Mouse (Mus musculus) midbrain, embryonic 11.5 days (tissue): Measurements from ENCODE around the gene Chd1. TPM values are rescaled to one million over a fixed set of nuclear protein-coding genes. Genes with fewer than 3 reads are reported as not detected.

Source experiments
- ATAC-seq: fragments of 200-750 bp; cut with Nextera tagmentation; 2 replicates; pipeline ENCODE4 v1.8.0; 2017; ENCODE audit warnings: moderate TSS enrichment, moderate library complexity; ENCODE audit not compliant: low FRiP score
- DNase-seq: peaks from one replicate; pipeline ENCODE4 v3.0.0; 2015; ENCODE audit warnings: low spot score; ENCODE audit errors: missing footprints
- H3K27ac ChIP-seq: fragments of 300-500 bp; sonication (generic); 2 replicates; pipeline ENCODE4 v1.5.1; 2014; ENCODE audit warnings: low read depth, low read length
- H3K27me3 ChIP-seq: fragments of 300-500 bp; sonication (generic); 2 replicates; pipeline ENCODE4 v1.6.1; 2014; ENCODE audit warnings: mild to moderate bottlenecking, low read length, moderate library complexity, mixed read lengths; ENCODE audit not compliant: control insufficient read depth, insufficient read depth
- H3K36me3 ChIP-seq: fragments of 300-500 bp; sonication (generic); 2 replicates; pipeline ENCODE4 v1.6.1; 2014; ENCODE audit warnings: mild to moderate bottlenecking, low read length, moderate library complexity, mixed read lengths; ENCODE audit not compliant: control insufficient read depth, insufficient read depth
- H3K4me1 ChIP-seq: fragments of 300-500 bp; sonication (generic); 2 replicates; pipeline ENCODE4 v1.6.1; 2014; ENCODE audit warnings: low read length; ENCODE audit not compliant: control insufficient read depth, insufficient read depth
- H3K4me2 ChIP-seq: fragments of 300-500 bp; sonication (generic); 2 replicates; pipeline ENCODE4 v1.6.1; 2014; ENCODE audit warnings: mild to moderate bottlenecking, moderate library complexity
- H3K4me3 ChIP-seq: fragments of 300-500 bp; sonication (generic); 2 replicates; pipeline ENCODE4 v1.5.1; 2014; ENCODE audit warnings: low read depth, low read length
- H3K9ac ChIP-seq: fragments of 300-500 bp; sonication (generic); 2 replicates; pipeline ENCODE4 v1.6.1; 2014; ENCODE audit warnings: low read length
- H3K9me3 ChIP-seq: fragments of 300-500 bp; sonication (generic); 2 replicates; pipeline ENCODE4 v1.6.1; 2016; ENCODE audit warnings: low read length; ENCODE audit not compliant: control insufficient read depth
- WGBS: fragments of 180-500 bp; shearing (Covaris S2); extraction: QIAGEN DNeasy Blood & Tissue Kit; methylation state at CpG from one replicate; pipeline ENCODE4 v1.1.7; 2014; 5-methylcytosine and 5-hydroxymethylcytosine counted together
- polyA plus RNA-seq: library from polyadenylated mRNA; unstranded; fragments of >200 nt; fragmentation: Nextera tagmentation; extraction: Ambion mirVana; gene quantifications from 2 replicates; pipeline ENCODE4 v1.2.1, GENCODE M21; 2014

Gene Chd1
- polyA plus RNA-seq, result 46.9 TPM in 2 replicates

GRCm38 (mm10) chr17:15704475-15705300 lies at the start of gene Chd1:
TSS of gene Chd1 (plus strand) at chr17:15704967.
- peak within 1 kb of the TSS; percentile 77 for H3K4me2 ChIP-seq
- WGBS, result under 1% methylated on average over 88 of the region's 124 CpGs

DNA sequence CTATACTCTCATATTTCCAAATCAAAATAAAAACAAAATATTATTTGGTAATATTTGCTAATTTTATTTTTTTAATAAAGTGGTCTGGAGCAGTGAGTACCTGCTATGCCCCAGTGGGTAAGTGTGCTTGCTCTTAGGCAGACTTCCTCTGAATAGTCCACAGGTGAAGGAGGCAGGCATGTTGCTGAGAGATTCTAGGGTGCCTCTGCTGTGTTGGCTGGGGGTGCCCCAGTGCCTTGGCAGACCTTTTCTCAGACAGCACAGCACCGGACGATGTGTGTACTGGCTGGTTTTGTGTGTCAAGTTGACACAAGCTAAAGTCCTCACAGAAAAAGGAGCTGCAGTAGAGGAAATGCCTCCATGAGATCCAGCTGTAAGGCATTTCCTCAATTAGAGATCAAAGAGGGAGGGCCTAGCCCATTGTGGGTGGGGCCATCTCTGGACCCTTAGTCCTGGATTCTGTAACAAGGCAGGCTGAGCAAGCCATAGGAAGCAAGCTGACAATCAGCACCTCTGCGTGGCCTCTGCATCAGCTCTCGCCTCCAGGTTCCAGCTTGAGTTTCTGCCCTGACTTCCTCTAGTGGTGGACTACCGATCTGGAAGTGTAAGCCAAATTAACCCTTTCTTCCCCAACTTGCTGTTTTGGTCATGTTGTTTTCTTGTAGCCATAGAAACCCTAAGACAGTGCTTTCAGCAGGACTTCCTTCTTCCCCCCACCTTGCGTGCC lies 47.7 kb upstream of the Chd1 start:
- H3K4me2 ChIP-seq, result no peak overlapping the region
- ATAC-seq, result peak; percentile 55; the same call in 1 of the 2 replicates

More at GRCm38 (mm10) chr17:15704475-15705300, at the start of gene Chd1:
- DNase-seq (peak; percentile 98), ATAC-seq (peak; percentile 95)
- Histone ChIP-seq H3K27ac (peak within 1 kb of the TSS; percentile 92), H3K9me3 (no peaks in the 10 kb centered on the region), H3K27me3 (no peaks in the 10 kb centered on the region), H3K9ac (peak within 1 kb of the TSS; percentile 97), H3K4me1 (peaks cover 9% of the 10 kb centered on the region), H3K4me3 (peak within 1 kb of the TSS; percentile 95), H3K36me3 (peaks cover 6% of the 10 kb centered on the region; the same call in 1 of the 2 replicates)

DNA sequence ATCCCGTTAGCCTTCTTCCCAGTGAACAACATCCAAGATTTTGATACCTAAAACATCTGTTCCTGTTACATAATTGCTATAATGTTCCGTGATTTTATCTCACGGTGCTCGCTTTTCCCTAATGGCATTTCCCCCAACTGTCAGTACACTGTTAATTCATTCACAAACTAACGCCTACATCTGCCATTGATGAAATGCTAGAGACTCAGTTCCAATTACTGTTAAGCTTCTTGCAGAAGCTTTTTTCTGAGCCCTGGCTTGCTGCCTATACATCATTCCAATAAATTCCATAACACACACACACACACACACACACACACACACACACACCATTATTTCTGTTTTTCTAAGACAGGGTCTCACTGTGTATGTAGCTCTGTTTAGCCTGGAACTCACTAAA lies 31.9 kb upstream of the Chd1 start:
- peaks cover 9% of the 10 kb centered on the region; the same call in 1 of the 2 replicates for H3K4me1 ChIP-seq
- ATAC-seq, result no peak
- no peak overlapping the region for H3K4me2 ChIP-seq
- no peak for DNase-seq
- H3K9me3 ChIP-seq, result no peaks in the 10 kb centered on the region
- H3K27ac ChIP-seq, result no peak overlapping the region
- 84% methylated on average over 5 of the region's 5 CpGs for WGBS
- no peaks in the 10 kb centered on the region for H3K27me3 ChIP-seq
- H3K9ac ChIP-seq, result no peak overlapping the region
- H3K4me3 ChIP-seq, result no peak overlapping the region
- no peaks in the 10 kb centered on the region for H3K36me3 ChIP-seq

More for the DNA sequence above, 47.7 kb upstream of the Chd1 start:
- H3K36me3 ChIP-seq, result no peaks in the 10 kb centered on the region
- H3K27ac ChIP-seq, result no peak overlapping the region
- H3K9me3 ChIP-seq, result no peaks in the 10 kb centered on the region
- H3K9ac ChIP-seq, result no peak overlapping the region
- H3K4me3 ChIP-seq, result no peak overlapping the region
- WGBS, result 32% methylated on average over 6 of the region's 6 CpGs
- no peaks in the 10 kb centered on the region for H3K27me3 ChIP-seq
- no peaks in the 10 kb centered on the region for H3K4me1 ChIP-seq
- no peak for DNase-seq

- Histone ChIP-seq H3K36me3 (no peaks in the 10 kb centered on the region), H3K27me3 (no peaks in the 10 kb centered on the region), H3K27ac (peak overlapping the region; percentile 49), H3K4me1 (peaks cover 11% of the 10 kb centered on the region; the same call in 1 of the 2 replicates), H3K4me3 (no peak overlapping the region), H3K9ac (no peak overlapping the region), H3K9me3 (no peaks in the 10 kb centered on the region), H3K4me2 (no peak overlapping the region)
- WGBS, result 6% methylated on average over 6 of the region's 6 CpGs
- DNase-seq, result peak; percentile 90
- ATAC-seq, result peak; percentile 85
Measured at GRCm38 (mm10) chr17:15677970-15678645, 26.7 kb upstream of the Chd1 start.

- 91% methylated on average over 9 of the region's 9 CpGs for WGBS
- Histone ChIP-seq H3K4me2 (no peak overlapping the region), H3K9ac (no peak overlapping the region), H3K4me3 (no peak overlapping the region), H3K27ac (no peak overlapping the region), H3K36me3 (no peaks in the 10 kb centered on the region), H3K4me1 (peaks cover 14% of the 10 kb centered on the region), H3K27me3 (no peaks in the 10 kb centered on the region), H3K9me3 (no peaks in the 10 kb centered on the region)
- ATAC-seq, result no peak
- DNase-seq, result peak; percentile 81
Measured at GRCm38 (mm10) chr17:15679966-15680630, 24.7 kb upstream of the Chd1 start.

DNA sequence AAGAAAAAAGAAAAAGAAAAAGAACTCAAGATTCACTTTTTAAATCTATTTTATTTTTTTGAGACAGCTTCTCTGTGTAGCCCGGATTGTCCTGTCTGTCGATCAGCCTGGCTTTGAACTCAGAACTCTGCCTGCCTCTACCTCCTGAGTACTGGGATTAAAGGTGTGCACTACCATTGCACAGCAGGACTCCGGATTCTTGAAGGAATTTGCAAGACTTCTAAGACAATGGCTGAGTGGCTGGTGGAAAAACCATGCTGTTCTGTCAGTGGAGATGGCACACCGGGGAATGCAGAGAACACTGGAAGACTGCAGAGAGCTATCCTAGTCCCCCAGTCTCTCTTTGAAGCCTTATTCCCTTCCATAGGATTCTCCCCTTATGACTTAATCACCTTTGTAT lies 24.1 kb upstream of the Chd1 start:
- Histone ChIP-seq H3K4me3 (no peak overlapping the region), H3K27ac (no peak overlapping the region), H3K36me3 (no peaks in the 10 kb centered on the region), H3K9ac (no peak overlapping the region), H3K4me2 (no peak overlapping the region), H3K27me3 (no peaks in the 10 kb centered on the region), H3K4me1 (peaks cover 14% of the 10 kb centered on the region), H3K9me3 (no peaks in the 10 kb centered on the region)
- 70% methylated on average over 4 of the region's 4 CpGs for WGBS
- no peak for DNase-seq
- no peak for ATAC-seq

- no peak for DNase-seq
- Histone ChIP-seq H3K4me3 (no peak overlapping the region), H3K36me3 (no peaks in the 10 kb centered on the region), H3K27ac (no peak overlapping the region), H3K9ac (no peak overlapping the region), H3K4me2 (no peak overlapping the region), H3K27me3 (no peaks in the 10 kb centered on the region), H3K4me1 (peaks cover 3% of the 10 kb centered on the region; the same call in 1 of the 2 replicates), H3K9me3 (no peaks in the 10 kb centered on the region)
- no peak for ATAC-seq
- WGBS, result 95% methylated on average over 5 of the region's 5 CpGs
Measured at GRCm38 (mm10) chr17:15686396-15686795, 18.4 kb upstream of the Chd1 start.

DNA sequence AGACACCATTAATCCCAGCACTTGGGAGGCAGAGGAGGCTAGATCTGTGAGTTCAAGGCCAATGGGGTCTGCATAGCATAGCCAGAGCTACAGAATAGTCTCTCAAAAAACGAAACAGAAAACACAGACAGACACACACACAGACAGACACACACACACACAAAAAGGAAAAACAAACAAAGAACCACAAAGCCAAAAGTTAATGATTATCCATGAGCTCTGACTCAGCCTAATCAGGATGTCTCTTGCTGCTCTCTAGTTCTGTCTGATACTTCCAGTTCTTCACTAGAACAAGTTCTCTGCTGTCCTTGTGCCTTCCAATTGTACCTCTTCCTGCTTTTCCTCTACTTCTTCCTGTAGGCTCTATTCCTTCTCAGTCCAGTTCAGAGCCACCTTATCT lies 14.5 kb upstream of the Chd1 start:
- no peaks in the 10 kb centered on the region for H3K36me3 ChIP-seq
- H3K4me2 ChIP-seq, result no peak overlapping the region
- H3K4me1 ChIP-seq, result no peaks in the 10 kb centered on the region
- H3K4me3 ChIP-seq, result no peak overlapping the region
- no peak overlapping the region for H3K9ac ChIP-seq
- WGBS, result 67% methylated on average over 1 of the region's 1 CpGs
- DNase-seq (no peak), ATAC-seq (no peak)
- H3K9me3 ChIP-seq, result no peaks in the 10 kb centered on the region
- no peaks in the 10 kb centered on the region for H3K27me3 ChIP-seq
- no peak overlapping the region for H3K27ac ChIP-seq
